Mouse (Mus musculus): ENCODE measurements around the gene Fndc3b. TPM values are rescaled to one million over a fixed set of nuclear protein-coding genes. Genes with fewer than 3 reads are reported as not detected.
"Not testable (repeated sequence)": the region's sequence is repeated elsewhere in the genome, so short reads cannot be mapped to it uniquely, and the experiment has no call there.

The Fndc3b gene
- polyA plus RNA-seq, 1 experiment from 2014 or later, result 4.0 TPM

GRCm38 (mm10) chr3:27518935-27519334, 192.2 kb downstream of the Fndc3b start:
- DNase-seq (ENCODE audit: low spot score), result no peak

DNA sequence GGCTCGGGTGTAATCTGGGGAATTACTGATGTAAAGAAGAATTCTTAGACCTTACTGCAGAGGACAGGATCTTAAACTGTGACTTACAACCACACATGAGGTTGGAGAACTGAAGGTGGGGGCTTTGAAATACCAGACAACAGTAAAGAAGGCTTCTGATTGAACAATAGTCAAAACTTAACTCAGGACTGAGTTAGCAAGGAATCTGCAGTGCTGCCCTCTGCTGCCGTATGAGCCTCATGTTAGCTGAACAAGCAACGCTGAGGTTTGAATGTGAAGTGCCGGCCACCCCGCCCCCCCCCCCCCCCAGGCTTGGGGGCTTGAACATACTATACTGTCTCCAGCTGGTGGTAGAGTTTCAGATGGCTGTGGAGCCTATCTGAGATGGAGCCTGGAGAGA, 194.6 kb downstream of the Fndc3b start:
- DNase-seq (ENCODE audit: low spot score), result no peak

GRCm38 (mm10) chr3:27511765-27512164, 199.3 kb downstream of the Fndc3b start:
- DNase-seq (ENCODE audit: low spot score), result no peak

- no peak for DNase-seq (ENCODE audit: low spot score)
Observed at GRCm38 (mm10) chr3:27506886-27507285, 204.2 kb downstream of the Fndc3b start.

DNA sequence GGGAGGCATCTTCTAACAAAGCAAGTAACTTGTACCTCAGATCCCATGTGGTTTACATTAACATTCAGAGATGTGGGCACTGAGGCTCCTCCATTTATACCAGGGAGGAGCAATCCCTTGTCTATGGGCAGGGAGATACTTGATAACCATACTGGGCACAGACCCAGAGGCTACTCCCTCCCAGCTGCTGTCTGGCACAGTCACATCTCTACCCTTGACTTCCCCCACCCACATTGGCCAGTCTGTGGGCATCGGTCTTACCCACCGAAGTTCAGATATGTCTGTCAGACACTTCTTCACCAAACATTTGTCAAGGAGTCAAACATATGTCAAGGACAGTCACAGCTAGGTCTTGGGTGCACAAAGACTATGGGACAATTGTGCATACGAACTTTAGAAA, 205.5 kb downstream of the Fndc3b start:
- DNase-seq (ENCODE audit: low spot score), result no peak

DNA sequence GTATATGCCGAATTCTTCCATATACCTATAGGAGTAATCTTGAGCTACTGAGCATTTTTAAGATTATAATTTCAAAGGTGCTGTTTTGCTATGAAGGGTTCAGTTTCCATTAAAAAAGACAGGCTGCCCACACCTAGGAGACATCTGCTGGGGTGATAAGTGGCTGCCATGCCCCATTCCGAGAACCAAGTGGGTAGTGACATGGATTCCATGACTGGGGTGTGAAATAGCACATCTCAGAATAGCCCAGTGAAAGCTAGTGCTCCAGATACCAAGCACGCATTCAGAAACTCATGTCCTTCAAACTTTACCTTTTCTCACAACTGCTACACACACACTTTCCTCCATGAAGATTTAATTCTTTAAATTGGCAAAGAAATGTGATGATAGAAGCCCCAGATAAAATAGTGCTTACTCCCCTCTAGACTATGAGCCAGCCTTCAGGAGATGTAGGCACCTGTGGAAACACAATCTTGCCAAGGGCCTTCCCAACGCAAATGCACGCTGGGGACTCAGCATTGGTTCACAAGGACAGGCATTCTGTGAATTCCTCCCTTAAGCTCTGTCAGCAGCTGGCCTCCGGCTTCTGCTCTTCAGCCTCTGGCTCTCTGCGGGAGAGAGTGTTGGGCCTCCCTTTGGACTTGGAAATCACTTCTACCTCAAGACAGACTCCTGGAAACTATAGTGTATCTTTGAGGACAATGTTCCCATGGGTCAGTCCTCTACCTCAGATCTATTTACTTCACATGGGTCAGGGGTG, 207.6 kb downstream of the Fndc3b start:
- DNase-seq (ENCODE audit: low spot score), result no peak

GRCm38 (mm10) chr3:27495296-27496073, 215.6 kb downstream of the Fndc3b start:
- DNase-seq (ENCODE audit: low spot score), result no peak

- no peak for DNase-seq (ENCODE audit: low spot score)
Observed at GRCm38 (mm10) chr3:27494698-27495097, 216.4 kb downstream of the Fndc3b start.

GRCm38 (mm10) chr3:27494066-27494465, 217.0 kb downstream of the Fndc3b start:
- DNase-seq (ENCODE audit: low spot score), result no peak

DNA sequence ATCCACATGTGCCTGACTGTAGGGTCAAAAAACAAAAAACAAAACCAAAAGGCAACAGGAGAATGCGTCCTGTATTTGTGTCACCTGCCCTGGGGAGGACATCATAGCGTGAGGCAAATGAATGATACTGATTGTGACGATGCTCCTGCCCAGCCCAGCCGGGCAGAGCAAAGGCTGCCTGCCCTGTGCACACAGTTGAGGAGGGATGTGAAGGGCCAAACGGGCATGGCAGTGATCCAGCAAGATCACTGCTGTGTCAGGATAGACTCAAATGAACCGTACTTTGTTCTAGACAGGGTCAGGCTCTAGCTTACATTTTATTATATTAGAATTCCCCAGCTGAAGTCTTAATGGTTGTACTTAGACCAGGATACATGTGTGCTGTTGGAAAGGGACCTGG, 219.3 kb downstream of the Fndc3b start:
- no peak for DNase-seq (ENCODE audit: low spot score)

DNA sequence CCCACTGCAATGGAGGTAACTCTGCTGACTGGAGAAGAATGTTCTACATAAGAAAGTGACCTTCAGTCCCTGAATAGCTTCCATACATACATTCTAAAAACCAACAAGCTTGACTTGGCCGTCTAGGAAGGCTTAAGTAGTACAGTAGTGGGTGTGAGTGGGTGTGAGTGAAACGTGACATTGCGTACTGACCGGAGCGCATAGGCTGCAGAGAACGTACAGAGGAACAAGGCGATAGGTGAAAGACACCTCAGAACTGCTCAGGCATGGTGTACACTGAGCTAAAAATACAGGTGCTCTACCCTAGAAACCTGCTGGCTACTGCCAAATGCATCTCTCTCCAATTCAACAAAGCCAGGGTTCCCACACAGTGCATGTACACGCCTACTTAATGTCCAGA, 219.7 kb downstream of the Fndc3b start:
- DNase-seq (ENCODE audit: low spot score), result no peak

- DNase-seq (ENCODE audit: low spot score), result no peak
Observed at GRCm38 (mm10) chr3:27490891-27491290, 220.2 kb downstream of the Fndc3b start.

- no peak for DNase-seq (ENCODE audit: low spot score)
Observed at GRCm38 (mm10) chr3:27489550-27489949, 221.6 kb downstream of the Fndc3b start.

DNA sequence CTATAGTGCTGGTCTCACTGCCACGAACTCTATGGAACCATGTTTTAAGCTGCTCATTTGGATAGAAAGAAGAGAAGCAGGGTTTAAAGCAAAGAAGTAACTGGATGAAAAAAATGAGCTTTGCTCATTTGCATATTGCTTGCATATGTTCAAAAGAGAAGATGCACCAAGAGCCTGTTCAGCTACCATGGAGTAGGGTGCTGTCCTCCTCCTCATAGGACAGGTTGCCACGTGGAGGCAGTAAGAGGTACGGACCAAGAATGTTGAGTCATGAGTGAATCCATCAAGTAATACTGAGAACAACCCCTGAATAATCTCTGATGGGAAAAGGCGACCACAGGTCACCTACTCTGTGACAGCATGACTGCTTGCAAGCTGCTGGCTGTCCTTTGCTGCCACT, 226.0 kb downstream of the Fndc3b start:
- DNase-seq (ENCODE audit: low spot score), result no peak

GRCm38 (mm10) chr3:27484698-27485097, 226.4 kb downstream of the Fndc3b start:
- no peak for DNase-seq (ENCODE audit: low spot score)

DNA sequence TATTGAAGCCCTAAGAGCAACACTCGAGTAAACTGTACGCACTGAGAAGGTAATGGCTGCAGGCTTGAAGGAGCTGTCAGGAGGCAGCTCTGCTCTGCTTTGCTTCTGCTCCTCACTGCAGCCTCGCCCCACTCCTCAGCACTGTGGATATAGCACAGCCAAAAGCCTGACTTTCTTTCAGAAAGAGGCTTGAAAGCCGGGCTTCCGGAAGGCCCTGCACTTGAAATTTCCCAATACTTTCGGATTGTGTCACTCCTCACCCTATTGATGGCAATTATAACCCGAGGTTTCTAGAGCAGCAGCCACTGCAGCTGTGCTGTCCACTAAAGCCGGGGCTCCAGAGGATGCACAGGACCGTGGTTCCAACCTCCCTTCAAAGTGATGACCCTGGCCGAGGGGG, 227.3 kb downstream of the Fndc3b start:
- DNase-seq (ENCODE audit: low spot score), result no peak

GRCm38 (mm10) chr3:27483321-27483720, 227.8 kb downstream of the Fndc3b start:
- DNase-seq (ENCODE audit: low spot score), result no peak

DNA sequence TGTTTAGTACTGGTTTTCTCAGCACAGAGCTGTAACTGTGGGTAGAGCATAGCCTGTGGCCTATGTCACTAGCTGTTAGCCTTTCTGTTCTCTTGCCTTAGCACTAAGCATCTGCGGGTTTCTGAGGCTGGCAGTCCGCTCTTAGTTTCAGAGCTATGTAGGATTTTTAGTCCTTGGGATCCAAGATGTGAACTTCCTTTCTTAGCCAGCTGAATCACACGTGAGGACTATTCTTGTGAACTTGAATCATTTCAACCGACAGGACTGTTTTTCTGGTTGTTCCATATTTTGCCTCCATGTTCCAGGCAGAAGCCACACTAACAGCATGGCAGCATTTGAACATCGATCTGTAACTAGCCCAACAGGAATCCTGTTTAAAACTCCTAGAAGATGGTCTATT, 229.4 kb downstream of the Fndc3b start:
- DNase-seq (ENCODE audit: low spot score), result no peak

DNA sequence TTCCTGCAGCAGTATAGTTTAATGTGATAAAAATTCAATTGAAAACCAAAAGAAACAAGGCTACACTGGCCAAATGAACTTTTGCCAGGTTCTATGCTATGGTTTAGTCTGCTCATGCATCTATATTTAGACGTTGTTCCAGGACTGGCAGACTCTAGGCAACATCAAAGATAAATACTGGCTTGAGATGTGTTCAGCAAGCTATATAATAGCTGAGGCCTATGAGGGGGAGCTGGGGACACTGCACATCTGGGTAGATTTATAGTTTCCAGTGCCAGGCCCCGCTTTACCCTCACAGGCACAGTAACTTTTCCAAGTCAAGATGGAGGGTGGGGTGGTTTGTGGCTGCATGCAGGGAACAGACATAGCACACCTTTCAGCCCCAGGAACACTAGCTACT, 231.7 kb downstream of the Fndc3b start:
- DNase-seq (ENCODE audit: low spot score), result no peak

DNA sequence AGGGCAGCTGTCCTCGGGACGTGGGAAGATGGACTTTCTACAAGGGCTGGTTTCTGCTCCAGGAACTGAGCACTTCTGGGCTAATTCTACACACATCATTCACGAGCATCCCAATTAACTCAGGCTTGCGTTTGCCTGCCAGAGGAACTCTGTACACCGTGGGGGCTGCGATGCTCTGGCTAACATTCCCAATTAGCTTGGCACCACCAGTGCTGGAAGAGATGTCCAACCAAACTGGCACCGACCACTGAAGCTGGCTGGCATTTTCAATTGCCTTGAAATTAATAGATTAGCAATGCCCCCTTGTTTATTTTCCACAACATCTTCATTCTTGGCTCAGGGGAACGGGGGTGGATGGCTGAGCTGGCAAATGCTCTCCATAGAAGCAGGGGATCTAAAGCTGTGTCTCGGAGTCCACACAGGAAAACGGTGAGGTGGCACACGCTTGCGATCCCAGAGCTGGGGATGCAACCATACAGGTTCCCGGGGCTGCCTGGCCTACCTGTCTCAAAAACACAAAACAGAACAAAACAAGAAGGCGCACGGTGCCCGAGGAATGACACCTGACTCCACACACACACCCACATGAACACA, 232.4 kb downstream of the Fndc3b start:
- DNase-seq (ENCODE audit: low spot score), result no peak

GRCm38 (mm10) chr3:27477749-27478148, 233.4 kb downstream of the Fndc3b start:
- DNase-seq (ENCODE audit: low spot score), result not testable (repeated sequence)

- no peak for DNase-seq (ENCODE audit: low spot score)
Observed at GRCm38 (mm10) chr3:27475899-27476298, 235.2 kb downstream of the Fndc3b start.

All from thymus, postnatal 0 days (tissue).